Mouse (Mus musculus) heart, postnatal 0 days (tissue): Measurements from ENCODE around the gene Vash1.

Source experiments
- CTCF ChIP-seq: IDR thresholded peaks from 2 replicates; pipeline ENCODE4 v1.5.1; 2016; ENCODE audit warnings: antibody characterized with exemption, control low read depth, low read depth
- EP300 ChIP-seq: IDR thresholded peaks from 2 replicates; pipeline ENCODE4 v1.6.1; 2016; ENCODE audit warnings: antibody characterized with exemption, low read depth

GRCm38 (mm10) chr12:86652570-86653041, 25.9 kb upstream of the Vash1 start:
- TF ChIP-seq CTCF (no peak), EP300 (no peak)
